Mouse (Mus musculus): ENCODE results near the gene Gm379. TPM values are rescaled to one million over a fixed set of nuclear protein-coding genes. Genes with fewer than 3 reads are reported as not detected.

Gene Gm379
- polyA plus RNA-seq (2015; fragmentation: Nextera tagmentation; extraction: Ambion mirVana), result not detected in 2 replicates

DNA sequence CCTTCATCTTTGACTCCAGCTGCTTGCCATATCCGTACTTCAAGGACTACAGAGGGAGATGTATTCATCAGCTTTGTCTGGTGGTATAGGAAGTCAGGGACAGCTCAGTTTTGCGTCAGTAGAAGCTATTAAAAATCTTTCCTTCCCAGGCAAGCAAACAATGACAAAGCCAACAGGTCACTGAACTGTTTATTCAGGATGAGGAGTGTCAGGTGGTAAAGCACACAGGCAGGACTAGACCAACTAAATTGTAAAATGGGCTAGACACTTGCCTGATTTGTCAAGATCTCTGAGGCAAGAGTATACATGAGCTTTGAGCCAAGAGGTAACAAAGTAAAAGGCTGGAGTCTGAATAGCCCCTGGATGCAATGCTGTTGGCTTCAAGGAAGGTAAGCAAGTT lies at the start of gene Gm379:
TSS of gene Gm379 (minus strand) at position 7 of the 400 bp plus-strand sequence.
- no peak within 1 kb of the TSS for H3K4me3 ChIP-seq (ENCODE audit: low read length)
- H3K4me2 ChIP-seq (ENCODE audit: low read depth, low read length), result no peak within 1 kb of the TSS
- WGBS, result 47% methylated on average over 2 of the region's 2 CpGs
- H3K9ac ChIP-seq (ENCODE audit: low read length), result no peak within 1 kb of the TSS
- H3K9me3 ChIP-seq (replicated peaks; ENCODE audit: control insufficient read depth, low read length), result no peaks in the 10 kb centered on the region
- no peaks in the 10 kb centered on the region for H3K4me1 ChIP-seq (ENCODE audit: control insufficient read depth, insufficient read depth, low read length)
- H3K27me3 ChIP-seq (ENCODE audit: control insufficient read depth, insufficient read depth, low read length), result no peaks in the 10 kb centered on the region
- no peak within 1 kb of the TSS for H3K27ac ChIP-seq (ENCODE audit: low read length)
- no peak for ATAC-seq (replicated peaks; ENCODE audit: extremely low read depth, insufficient read depth, low FRiP score)
- H3K36me3 ChIP-seq (ENCODE audit: control insufficient read depth, insufficient read depth), result no peaks in the 10 kb centered on the region

DNA sequence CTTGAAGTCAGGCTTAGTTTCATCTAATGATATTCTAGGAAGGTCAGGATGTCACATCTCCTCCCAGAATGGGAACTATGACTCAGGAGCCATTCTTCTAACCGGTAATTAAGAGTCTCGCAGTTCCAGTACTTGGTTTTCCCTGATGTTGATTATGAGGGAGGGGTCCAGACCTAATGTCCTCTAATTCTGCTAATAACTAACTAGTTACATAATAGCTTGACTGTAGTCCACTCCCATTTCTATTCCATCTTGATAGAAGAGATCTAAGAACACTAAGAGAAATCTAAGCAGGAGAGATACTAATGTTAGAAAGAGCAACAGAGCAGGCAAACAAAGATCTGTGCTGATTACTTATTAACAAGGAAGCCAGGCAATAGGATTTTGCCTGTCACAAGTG lies 39.6 kb upstream of the Gm379 start:
- no peak overlapping the region for H3K27ac ChIP-seq (ENCODE audit: low read length)
- ATAC-seq (replicated peaks; ENCODE audit: extremely low read depth, insufficient read depth, low FRiP score), result no peak
- no peak overlapping the region for H3K9ac ChIP-seq (ENCODE audit: low read length)
- H3K4me1 ChIP-seq (ENCODE audit: control insufficient read depth, insufficient read depth, low read length), result no peaks in the 10 kb centered on the region
- 72% methylated on average over 2 of the region's 2 CpGs for WGBS
- H3K36me3 ChIP-seq (ENCODE audit: control insufficient read depth, insufficient read depth), result no peaks in the 10 kb centered on the region
- H3K4me2 ChIP-seq (ENCODE audit: low read depth, low read length), result no peak overlapping the region
- H3K9me3 ChIP-seq (replicated peaks; ENCODE audit: control insufficient read depth, low read length), result no peaks in the 10 kb centered on the region
- no peak overlapping the region for H3K4me3 ChIP-seq (ENCODE audit: low read length)
- H3K27me3 ChIP-seq (ENCODE audit: control insufficient read depth, insufficient read depth, low read length), result no peaks in the 10 kb centered on the region

GRCm38 (mm10) chrX:108668868-108669267 lies 4.2 kb upstream of the Gm379 start:
- no peak for ATAC-seq (replicated peaks; ENCODE audit: extremely low read depth, insufficient read depth, low FRiP score)
- Histone ChIP-seq H3K9ac (ENCODE audit: low read length) (no peak overlapping the region), H3K27ac (ENCODE audit: low read length) (no peak overlapping the region), H3K4me2 (ENCODE audit: low read depth, low read length) (no peak overlapping the region), H3K4me1 (ENCODE audit: control insufficient read depth, insufficient read depth, low read length) (no peaks in the 10 kb centered on the region), H3K4me3 (ENCODE audit: low read length) (no peak overlapping the region), H3K36me3 (ENCODE audit: control insufficient read depth, insufficient read depth) (no peaks in the 10 kb centered on the region), H3K9me3 (replicated peaks; ENCODE audit: control insufficient read depth, low read length) (no peaks in the 10 kb centered on the region), H3K27me3 (ENCODE audit: control insufficient read depth, insufficient read depth, low read length) (no peaks in the 10 kb centered on the region)
- WGBS, result 56% methylated on average over 1 of the region's 1 CpGs

GRCm38 (mm10) chrX:108621991-108622390 lies 42.7 kb downstream of the Gm379 start:
- H3K9me3 ChIP-seq (replicated peaks; ENCODE audit: control insufficient read depth, low read length), result no peaks in the 10 kb centered on the region
- no peak for ATAC-seq (replicated peaks; ENCODE audit: extremely low read depth, insufficient read depth, low FRiP score)
- no peak overlapping the region for H3K4me3 ChIP-seq (ENCODE audit: low read length)

DNA sequence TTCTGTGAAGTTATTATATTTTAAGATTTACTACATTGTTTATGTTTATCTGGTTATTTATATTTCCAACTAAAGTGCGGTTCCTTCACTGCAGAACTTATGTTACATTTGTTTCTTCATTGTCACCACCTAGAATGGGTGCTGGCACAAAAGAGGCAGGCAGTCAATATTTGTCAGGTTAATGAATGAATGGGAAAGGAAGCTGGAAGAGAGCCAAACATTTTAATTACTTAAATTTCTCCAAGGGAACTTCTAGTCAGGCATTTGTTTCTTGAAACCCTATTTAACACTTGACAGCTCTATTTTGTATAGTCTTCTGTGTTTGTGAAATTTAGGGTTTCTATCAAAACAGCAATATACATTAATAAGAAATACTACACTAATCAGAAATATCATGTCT lies 43.8 kb downstream of the Gm379 start:
- H3K9me3 ChIP-seq (replicated peaks; ENCODE audit: control insufficient read depth, low read length), result no peaks in the 10 kb centered on the region
- no peak overlapping the region for H3K27ac ChIP-seq (ENCODE audit: low read length)
- 75% methylated on average over 1 of the region's 1 CpGs for whole genome bisulfite sequencing
- H3K4me3 ChIP-seq (ENCODE audit: low read length), result no peak overlapping the region
- H3K4me1 ChIP-seq (ENCODE audit: control insufficient read depth, insufficient read depth, low read length), result no peaks in the 10 kb centered on the region
- no peaks in the 10 kb centered on the region for H3K27me3 ChIP-seq (ENCODE audit: control insufficient read depth, insufficient read depth, low read length)
- no peak for ATAC-seq (replicated peaks; ENCODE audit: extremely low read depth, insufficient read depth, low FRiP score)
- no peak overlapping the region for H3K9ac ChIP-seq (ENCODE audit: low read length)
- H3K36me3 ChIP-seq (ENCODE audit: control insufficient read depth, insufficient read depth), result no peaks in the 10 kb centered on the region
- H3K4me2 ChIP-seq (ENCODE audit: low read depth, low read length), result no peak overlapping the region

More at GRCm38 (mm10) chrX:108621991-108622390, 42.7 kb downstream of the Gm379 start:
- Histone ChIP-seq H3K9ac (ENCODE audit: low read length) (no peak overlapping the region), H3K27me3 (ENCODE audit: control insufficient read depth, insufficient read depth, low read length) (no peaks in the 10 kb centered on the region), H3K4me1 (ENCODE audit: control insufficient read depth, insufficient read depth, low read length) (no peaks in the 10 kb centered on the region), H3K27ac (ENCODE audit: low read length) (no peak overlapping the region), H3K36me3 (ENCODE audit: control insufficient read depth, insufficient read depth) (no peaks in the 10 kb centered on the region), H3K4me2 (ENCODE audit: low read depth, low read length) (no peak overlapping the region)
- 50% methylated on average over 1 of the region's 1 CpGs for WGBS

Other genes starting within 250 kb of the Gm379 start
- 1.9 TPM in 2 replicates for gene Brwd3, start 169.5 kb upstream of the Gm379 start, polyA plus RNA-seq (2015; fragmentation: Nextera tagmentation; extraction: Ambion mirVana)